Mouse (Mus musculus): ENCODE data around the gene Btbd35f19. TPM values are rescaled to one million over a fixed set of nuclear protein-coding genes. Genes with fewer than 3 reads are reported as not detected.
"Not testable (repeated sequence)": the region's sequence is repeated elsewhere in the genome, so short reads cannot be mapped to it uniquely, and the experiment has no call there.

Gene Btbd35f19
- total RNA-seq (2014; rRNA removed) (not detected in 2 replicates), polyA plus RNA-seq (2012; rRNA removed) (not detected in 2 replicates)

DNA sequence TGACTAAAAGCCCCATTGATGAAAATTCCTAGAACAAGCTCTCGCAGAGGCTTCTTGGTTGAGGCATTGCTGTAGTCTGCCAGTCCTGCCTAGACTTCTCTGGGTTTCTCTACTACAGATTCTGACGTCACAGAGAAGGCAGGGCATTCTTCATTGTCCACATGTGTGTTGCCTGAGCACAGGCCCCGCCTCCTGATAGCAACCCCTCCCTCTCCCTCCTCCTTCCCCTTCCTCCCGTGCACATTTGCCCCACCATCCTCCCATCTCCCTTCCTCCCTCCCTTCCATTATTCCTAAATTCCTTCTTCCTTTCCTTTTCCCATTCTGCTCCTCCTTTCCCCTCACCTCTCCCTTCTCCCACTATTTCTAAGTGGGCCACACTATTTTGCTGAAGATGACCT is at the start of gene Btbd35f19:
Gene Btbd35f19 (minus strand): TSS at position 101 of the 400 bp plus-strand sequence.
- not testable (repeated sequence) for H3K27ac ChIP-seq (replicated peaks; ENCODE audit: insufficient read depth, low read depth, low read length); H3K36me3 ChIP-seq (ENCODE audit: control insufficient read depth, insufficient read depth, low read length); H3K4me3 ChIP-seq (ENCODE audit: insufficient read depth, low read depth, low read length); H3K4me1 ChIP-seq (ENCODE audit: control insufficient read depth, insufficient read depth, low read length); H3K9ac ChIP-seq (ENCODE audit: low read depth, low read length); DNase-seq (ENCODE audit: extremely low read depth, low read depth, low spot score); H3K79me2 ChIP-seq (ENCODE audit: control insufficient read depth, insufficient read depth, low read length); H3K27me3 ChIP-seq (ENCODE audit: control insufficient read depth, insufficient read depth, low read length)
- WGBS, result no CpG with 5 or more reads among the region's 4 CpGs

DNA sequence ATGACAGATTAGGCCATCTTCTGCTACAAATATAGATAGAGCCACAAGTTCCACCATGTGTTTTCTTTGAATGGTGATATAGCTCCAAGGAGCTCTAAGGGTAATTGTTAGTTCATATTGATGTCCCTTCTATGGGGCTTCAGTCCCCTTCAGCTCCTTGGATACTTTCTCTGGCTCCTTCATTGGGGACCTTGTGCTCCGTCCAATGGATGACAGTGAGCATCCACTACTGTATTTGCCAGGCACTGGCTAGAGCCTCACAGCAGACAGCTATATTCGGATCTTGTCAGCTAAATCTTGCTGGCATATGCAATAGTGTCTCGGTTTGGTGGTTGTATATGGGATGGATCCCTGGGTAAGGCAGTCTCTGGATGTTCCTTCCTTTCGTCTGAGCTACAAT is 41.8 kb downstream of the Btbd35f19 start:
- WGBS, result 67% methylated on average over 3 of the region's 4 CpGs
- H3K27ac ChIP-seq (replicated peaks; ENCODE audit: insufficient read depth, low read depth, low read length); DNase-seq (ENCODE audit: extremely low read depth, low read depth, low spot score); H3K79me2 ChIP-seq (ENCODE audit: control insufficient read depth, insufficient read depth, low read length); H3K9ac ChIP-seq (ENCODE audit: low read depth, low read length); H3K4me1 ChIP-seq (ENCODE audit: control insufficient read depth, insufficient read depth, low read length); H3K4me3 ChIP-seq (ENCODE audit: insufficient read depth, low read depth, low read length); H3K27me3 ChIP-seq (ENCODE audit: control insufficient read depth, insufficient read depth, low read length); H3K36me3 ChIP-seq (ENCODE audit: control insufficient read depth, insufficient read depth, low read length): not testable (repeated sequence)

DNA sequence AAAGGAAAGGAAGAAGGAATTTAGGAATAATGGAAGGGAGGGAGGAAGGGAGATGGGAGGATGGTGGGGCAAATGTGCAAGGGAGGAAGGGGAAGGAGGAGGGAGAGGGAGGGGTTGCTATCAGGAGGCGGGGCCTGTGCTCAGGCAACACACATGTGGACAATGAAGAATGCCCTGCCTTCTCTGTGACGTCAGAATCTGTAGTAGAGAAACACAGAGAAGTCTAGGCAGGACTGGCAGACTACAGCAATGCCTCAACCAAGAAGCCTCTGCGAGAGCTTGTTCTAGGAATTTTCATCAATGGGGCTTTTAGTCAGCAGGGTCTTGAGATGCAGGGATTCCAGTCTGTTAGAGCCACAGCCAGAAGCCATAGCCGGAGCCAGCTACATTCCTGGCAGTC is 47.6 kb downstream of the Btbd35f19 start, which contains the start of gene Btbd35f26:
Gene Btbd35f26 (plus strand): TSS at position 301 of the 400 bp plus-strand sequence.
- H3K9ac ChIP-seq (ENCODE audit: low read depth, low read length); DNase-seq (ENCODE audit: extremely low read depth, low read depth, low spot score); H3K27me3 ChIP-seq (ENCODE audit: control insufficient read depth, insufficient read depth, low read length); H3K36me3 ChIP-seq (ENCODE audit: control insufficient read depth, insufficient read depth, low read length); H3K4me3 ChIP-seq (ENCODE audit: insufficient read depth, low read depth, low read length); H3K4me1 ChIP-seq (ENCODE audit: control insufficient read depth, insufficient read depth, low read length); H3K79me2 ChIP-seq (ENCODE audit: control insufficient read depth, insufficient read depth, low read length); H3K27ac ChIP-seq (replicated peaks; ENCODE audit: insufficient read depth, low read depth, low read length): not testable (repeated sequence)
- no CpG with 5 or more reads among the region's 4 CpGs for WGBS

Other genes with a start within 250 kb of the Btbd35f19 start
- not detected in 2 replicates for gene Spin2f, start 130.0 kb downstream of the Btbd35f19 start, total RNA-seq (2014; rRNA removed)
- gene Spin2f, start 130.0 kb downstream of the Btbd35f19 start, polyA plus RNA-seq (2012; rRNA removed), result not detected in 2 replicates
- not detected in 2 replicates for gene Btbd35f26, start 47.5 kb downstream of the Btbd35f19 start, total RNA-seq (2014; rRNA removed)
- not detected in 2 replicates for gene Btbd35f26, start 47.5 kb downstream of the Btbd35f19 start, polyA plus RNA-seq (2012; rRNA removed)
- gene Gm21883, start 190.4 kb upstream of the Btbd35f19 start, total RNA-seq (2014; rRNA removed), result not detected in 2 replicates
- not detected in 2 replicates for gene Gm21883, start 190.4 kb upstream of the Btbd35f19 start, polyA plus RNA-seq (2012; rRNA removed)
- gene Spin2e, start 235.0 kb upstream of the Btbd35f19 start, total RNA-seq (2014; rRNA removed), result not detected in 2 replicates
- not detected in 2 replicates for gene Spin2e, start 235.0 kb upstream of the Btbd35f19 start, polyA plus RNA-seq (2012; rRNA removed)

Data from liver, adult 2 months (tissue).